Mouse (Mus musculus): ENCODE results near the gene Fndc10. TPM values are rescaled to one million over a fixed set of nuclear protein-coding genes. Genes with fewer than 3 reads are reported as not detected.

The Fndc10 gene
- total and polyA plus RNA-seq, 2 experiments from 2014 or later: 26.5 to 52.0 TPM

- no peak for DNase-seq (ENCODE audit: low spot score)
- no peaks in the 10 kb centered on the region for H3K36me3 ChIP-seq (ENCODE audit: insufficient read depth, low read length)
- peaks cover 16% of the 10 kb centered on the region for H3K4me1 ChIP-seq (ENCODE audit: insufficient read depth, low read length)
- WGBS: 78% methylated on average over 4 of the region's 4 CpGs
- H3K9ac ChIP-seq (replicated peaks; ENCODE audit: low read length): peak overlapping the region; percentile 84
- no peaks in the 10 kb centered on the region for H3K9me3 ChIP-seq (ENCODE audit: low read length)
- no peak for TF ChIP-seq CTCF (IDR thresholded peaks at IDR 0.05; ENCODE audit: low read depth)
- H3K4me3 ChIP-seq (ENCODE audit: low read length): peak overlapping the region; percentile 69
- H3K4me2 ChIP-seq (ENCODE audit: low read depth, low read length): peak overlapping the region; percentile 83
- peak overlapping the region; percentile 97; the same call in 1 of the 2 replicates for H3K27ac ChIP-seq
- no peaks in the 10 kb centered on the region for H3K27me3 ChIP-seq (ENCODE audit: insufficient read depth, low read length)
- ATAC-seq: no peak
Measured at GRCm38 (mm10) chr4:155695531-155696062, 1.5 kb downstream of the Fndc10 start.

DNA sequence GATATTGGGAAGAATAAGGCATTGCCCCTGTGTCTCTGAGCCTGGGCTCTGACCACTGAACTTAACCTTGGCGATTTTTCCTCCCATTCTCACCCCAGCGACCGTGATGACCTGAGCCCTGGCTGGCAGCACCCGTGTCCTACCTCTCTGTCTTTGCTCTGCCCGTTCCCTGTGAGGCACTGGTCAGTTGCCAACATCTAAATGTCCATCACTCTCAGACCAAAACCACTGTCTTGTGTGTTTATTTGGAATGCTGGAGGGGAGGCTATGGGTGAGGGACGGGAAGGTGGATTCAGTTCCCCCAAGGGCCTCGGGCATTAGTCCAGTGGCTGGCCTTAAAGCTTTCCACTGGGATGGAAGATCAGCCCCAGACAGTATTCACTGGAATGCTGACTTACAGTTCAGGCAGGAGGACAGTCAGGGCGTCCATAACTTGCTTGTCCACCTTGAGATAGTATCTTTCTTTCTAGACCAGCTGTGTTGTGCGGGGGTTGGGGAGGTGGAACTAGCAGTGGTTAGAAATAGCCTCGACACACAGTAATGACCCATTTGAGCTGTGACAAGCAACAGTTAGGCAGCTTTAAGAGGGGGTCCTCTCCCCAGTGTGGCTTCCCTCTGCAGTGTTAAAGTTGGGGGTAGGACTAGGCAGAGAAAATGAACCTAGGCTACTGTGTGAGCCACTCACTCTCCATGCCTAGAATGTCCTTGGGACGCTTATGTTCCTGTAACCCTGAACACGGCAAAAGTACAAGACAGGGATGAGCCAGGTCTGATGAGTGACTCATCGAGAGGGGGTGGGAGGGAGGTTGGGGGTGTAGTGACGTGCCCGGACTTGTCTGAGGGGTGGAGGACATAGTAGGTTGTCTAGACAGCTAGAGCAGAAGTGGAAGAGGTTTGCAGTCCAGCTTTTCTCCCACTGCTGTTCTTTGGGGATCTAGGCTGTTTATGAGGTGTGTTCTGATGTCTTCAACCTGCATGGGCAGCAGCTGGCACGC, 2.4 kb downstream of the Fndc10 start:
- Histone ChIP-seq H3K4me2 (ENCODE audit: low read depth, low read length) (peak overlapping the region; percentile 83), H3K4me1 (ENCODE audit: insufficient read depth, low read length) (peaks cover 16% of the 10 kb centered on the region), H3K27ac (no peak overlapping the region), H3K4me3 (ENCODE audit: low read length) (peak overlapping the region; percentile 69), H3K36me3 (ENCODE audit: insufficient read depth, low read length) (no peaks in the 10 kb centered on the region), H3K9me3 (ENCODE audit: low read length) (no peaks in the 10 kb centered on the region), H3K9ac (replicated peaks; ENCODE audit: low read length) (no peak overlapping the region; the same call in 1 of the 2 replicates), H3K27me3 (ENCODE audit: insufficient read depth, low read length) (no peaks in the 10 kb centered on the region)
- ATAC-seq (no peak), DNase-seq (ENCODE audit: low spot score) (no peak)
- WGBS: 74% methylated on average over 16 of the region's 16 CpGs
- TF ChIP-seq CTCF (IDR thresholded peaks at IDR 0.05; ENCODE audit: low read depth): no peak

GRCm38 (mm10) chr4:155700425-155700824, 6.3 kb downstream of the Fndc10 start:
- H3K27ac ChIP-seq: no peak overlapping the region
- H3K4me3 ChIP-seq (ENCODE audit: low read length): no peak overlapping the region
- H3K36me3 ChIP-seq (ENCODE audit: insufficient read depth, low read length): no peaks in the 10 kb centered on the region
- H3K4me2 ChIP-seq (ENCODE audit: low read depth, low read length): no peak overlapping the region
- DNase-seq (ENCODE audit: low spot score) (peak; percentile 49), ATAC-seq (no peak)
- peak; percentile 75 for TF ChIP-seq CTCF (IDR thresholded peaks at IDR 0.05; ENCODE audit: low read depth)
- H3K9me3 ChIP-seq (ENCODE audit: low read length): no peaks in the 10 kb centered on the region
- peaks cover 11% of the 10 kb centered on the region for H3K4me1 ChIP-seq (ENCODE audit: insufficient read depth, low read length)
- no peak overlapping the region for H3K9ac ChIP-seq (replicated peaks; ENCODE audit: low read length)
- no peaks in the 10 kb centered on the region for H3K27me3 ChIP-seq (ENCODE audit: insufficient read depth, low read length)

DNA sequence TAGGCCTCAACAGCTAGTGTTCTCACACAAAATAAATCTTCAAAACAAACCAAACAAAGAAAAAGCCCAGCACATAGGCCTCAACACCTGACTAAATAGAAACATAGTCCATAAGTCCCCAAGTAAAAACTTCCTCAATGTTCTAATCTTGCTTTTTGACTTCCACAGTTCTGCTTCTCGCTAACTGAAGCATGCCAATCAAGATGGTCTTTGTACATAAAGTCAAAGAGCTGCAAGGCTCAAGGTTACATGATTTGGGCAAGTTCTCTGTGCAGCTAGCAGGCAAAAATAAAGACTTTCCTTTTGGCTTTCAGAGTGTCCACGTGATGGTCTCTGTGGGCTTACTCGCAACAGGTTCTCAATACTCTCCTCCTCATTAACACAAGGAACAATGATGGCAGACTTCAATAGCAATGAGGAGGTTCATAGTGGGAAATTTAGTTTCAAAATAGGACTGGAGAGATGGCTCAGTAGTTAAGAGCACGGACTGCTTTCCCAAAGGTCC, 9.3 kb downstream of the Fndc10 start:
- no peak overlapping the region for H3K27ac ChIP-seq
- WGBS: 97% methylated on average over 4 of the region's 4 CpGs
- no peaks in the 10 kb centered on the region for H3K9me3 ChIP-seq (ENCODE audit: low read length)
- no peaks in the 10 kb centered on the region for H3K27me3 ChIP-seq (ENCODE audit: insufficient read depth, low read length)
- H3K4me2 ChIP-seq (ENCODE audit: low read depth, low read length): no peak overlapping the region
- H3K36me3 ChIP-seq (ENCODE audit: insufficient read depth, low read length): no peaks in the 10 kb centered on the region
- H3K4me3 ChIP-seq (ENCODE audit: low read length): no peak overlapping the region
- ATAC-seq (no peak), DNase-seq (ENCODE audit: low spot score) (no peak)
- no peak overlapping the region for H3K9ac ChIP-seq (replicated peaks; ENCODE audit: low read length)
- TF ChIP-seq CTCF (IDR thresholded peaks at IDR 0.05; ENCODE audit: low read depth): no peak
- H3K4me1 ChIP-seq (ENCODE audit: insufficient read depth, low read length): peaks cover 4% of the 10 kb centered on the region; the same call in 1 of the 2 replicates

GRCm38 (mm10) chr4:155704721-155705591, 10.8 kb downstream of the Fndc10 start, which contains the start of gene Ssu72:
Ssu72 (plus strand) TSS chr4:155704800.
- under 1% methylated on average over 79 of the region's 83 CpGs for WGBS
- DNase-seq (ENCODE audit: low spot score) (peak; percentile 98), ATAC-seq (peak; percentile 96)
- peak within 1 kb of the TSS; percentile 83 for H3K4me2 ChIP-seq (ENCODE audit: low read depth, low read length)
- H3K4me3 ChIP-seq (ENCODE audit: low read length): peak within 1 kb of the TSS; percentile 94
- peak within 1 kb of the TSS; percentile 97 for H3K27ac ChIP-seq
- H3K9ac ChIP-seq (replicated peaks; ENCODE audit: low read length): peak within 1 kb of the TSS; percentile 95
- H3K27me3 ChIP-seq (ENCODE audit: insufficient read depth, low read length): no peaks in the 10 kb centered on the region
- no peaks in the 10 kb centered on the region for H3K36me3 ChIP-seq (ENCODE audit: insufficient read depth, low read length)
- peaks cover 4% of the 10 kb centered on the region; the same call in 1 of the 2 replicates for H3K4me1 ChIP-seq (ENCODE audit: insufficient read depth, low read length)
- H3K9me3 ChIP-seq (ENCODE audit: low read length): no peaks in the 10 kb centered on the region
- TF ChIP-seq CTCF (IDR thresholded peaks at IDR 0.05; ENCODE audit: low read depth): no peak

- DNase-seq (ENCODE audit: low spot score) (no peak), ATAC-seq (no peak)
- H3K27me3 ChIP-seq (ENCODE audit: insufficient read depth, low read length): no peaks in the 10 kb centered on the region
- no peaks in the 10 kb centered on the region for H3K9me3 ChIP-seq (ENCODE audit: low read length)
- peak overlapping the region; percentile 94 for H3K4me3 ChIP-seq (ENCODE audit: low read length)
- peak overlapping the region; percentile 97 for H3K27ac ChIP-seq
- H3K4me1 ChIP-seq (ENCODE audit: insufficient read depth, low read length): peaks cover 4% of the 10 kb centered on the region; the same call in 1 of the 2 replicates
- H3K4me2 ChIP-seq (ENCODE audit: low read depth, low read length): peak overlapping the region; percentile 83
- under 1% methylated on average over 19 of the region's 19 CpGs for WGBS
- no peaks in the 10 kb centered on the region for H3K36me3 ChIP-seq (ENCODE audit: insufficient read depth, low read length)
- no peak for TF ChIP-seq CTCF (IDR thresholded peaks at IDR 0.05; ENCODE audit: low read depth)
- peak overlapping the region; percentile 95 for H3K9ac ChIP-seq (replicated peaks; ENCODE audit: low read length)
Measured at GRCm38 (mm10) chr4:155705592-155705929, 11.4 kb downstream of the Fndc10 start.

All from hindbrain, postnatal 0 days (tissue).